Mouse (Mus musculus) midbrain, embryonic 14.5 days (tissue): ENCODE data around the gene Izumo1. TPM values are rescaled to one million over a fixed set of nuclear protein-coding genes. Genes with fewer than 3 reads are reported as not detected.

Experiments
- ATAC-seq: fragments of 200-750 bp; cut with Nextera tagmentation; 2 replicates; pipeline ENCODE4 v1.8.0; 2017; ENCODE audit warnings: moderate number of reproducible peaks, moderate library complexity; ENCODE audit not compliant: low FRiP score, low TSS enrichment
- DNase-seq: peaks from one replicate; pipeline ENCODE4 v3.0.0-alpha.2; 2015
- H3K27ac ChIP-seq: fragments of 300-500 bp; sonication (generic); replicated peaks from 2 replicates; pipeline ENCODE4 v1.5.1; 2014; ENCODE audit warnings: mild to moderate bottlenecking, low read depth, low read length, moderate library complexity
- H3K27me3 ChIP-seq: fragments of 300-500 bp; sonication (generic); 2 replicates; pipeline ENCODE4 v1.6.1; 2014; ENCODE audit warnings: low read length, control low read depth, mixed read lengths; ENCODE audit not compliant: control insufficient read depth, insufficient read depth
- H3K36me3 ChIP-seq: fragments of 300-500 bp; sonication (generic); 2 replicates; pipeline ENCODE4 v1.6.1; 2014; ENCODE audit warnings: low read length, control low read depth; ENCODE audit not compliant: control insufficient read depth, insufficient read depth
- H3K4me1 ChIP-seq: fragments of 300-500 bp; sonication (generic); 2 replicates; pipeline ENCODE4 v1.6.1; 2014; ENCODE audit warnings: mild to moderate bottlenecking, antibody characterized with exemption, low read length, control low read depth; ENCODE audit not compliant: control insufficient read depth, insufficient read depth
- H3K4me2 ChIP-seq: fragments of 300-500 bp; sonication (generic); 2 replicates; pipeline ENCODE4 v1.6.1; 2014; ENCODE audit warnings: mild to moderate bottlenecking, low read length, moderate library complexity
- H3K4me3 ChIP-seq: fragments of 300-500 bp; sonication (generic); replicated peaks from 2 replicates; pipeline ENCODE4 v1.5.1; 2014; ENCODE audit warnings: low read depth, low read length
- H3K9ac ChIP-seq: fragments of 300-500 bp; sonication (generic); replicated peaks from 2 replicates; pipeline ENCODE4 v1.6.1; 2014; ENCODE audit warnings: mild to moderate bottlenecking, low read length, moderate library complexity
- H3K9me3 ChIP-seq: fragments of 300-500 bp; sonication (generic); 2 replicates; pipeline ENCODE4 v1.6.1; 2016; ENCODE audit warnings: low read length, control low read depth, mixed read lengths; ENCODE audit not compliant: control insufficient read depth
- WGBS: fragments of 180-500 bp; shearing (Covaris S2); extraction: QIAGEN DNeasy Blood & Tissue Kit; methylation state at CpG from one replicate; pipeline ENCODE4 v1.1.7; 2014; 5-methylcytosine and 5-hydroxymethylcytosine counted together
- polyA plus RNA-seq: library from polyadenylated mRNA; unstranded; fragments of >200 nt; fragmentation: Nextera tagmentation; extraction: Ambion mirVana; gene quantifications from 2 replicates; pipeline ENCODE4 v1.2.1, GENCODE M21; 2014

The Izumo1 gene
- polyA plus RNA-seq, 1 experiment from 2014 or later = not detected

- Histone ChIP-seq H3K9me3 (no peaks in the 10 kb centered on the region), H3K36me3 (peaks cover 7% of the 10 kb centered on the region; the same call in 1 of the 2 replicates), H3K27me3 (peaks cover 7% of the 10 kb centered on the region; the same call in 1 of the 2 replicates), H3K27ac (no peak overlapping the region), H3K4me2 (peak overlapping the region; percentile 50; the same call in 1 of the 2 replicates), H3K4me1 (peaks cover 7% of the 10 kb centered on the region), H3K9ac (no peak overlapping the region), H3K4me3 (no peak overlapping the region)
- DNase-seq (no peak), ATAC-seq (no peak)
- WGBS = 96% methylated on average over 6 of the region's 6 CpGs
Observed at GRCm38 (mm10) chr7:45637710-45638109, 16.1 kb downstream of the Izumo1 start.

DNA sequence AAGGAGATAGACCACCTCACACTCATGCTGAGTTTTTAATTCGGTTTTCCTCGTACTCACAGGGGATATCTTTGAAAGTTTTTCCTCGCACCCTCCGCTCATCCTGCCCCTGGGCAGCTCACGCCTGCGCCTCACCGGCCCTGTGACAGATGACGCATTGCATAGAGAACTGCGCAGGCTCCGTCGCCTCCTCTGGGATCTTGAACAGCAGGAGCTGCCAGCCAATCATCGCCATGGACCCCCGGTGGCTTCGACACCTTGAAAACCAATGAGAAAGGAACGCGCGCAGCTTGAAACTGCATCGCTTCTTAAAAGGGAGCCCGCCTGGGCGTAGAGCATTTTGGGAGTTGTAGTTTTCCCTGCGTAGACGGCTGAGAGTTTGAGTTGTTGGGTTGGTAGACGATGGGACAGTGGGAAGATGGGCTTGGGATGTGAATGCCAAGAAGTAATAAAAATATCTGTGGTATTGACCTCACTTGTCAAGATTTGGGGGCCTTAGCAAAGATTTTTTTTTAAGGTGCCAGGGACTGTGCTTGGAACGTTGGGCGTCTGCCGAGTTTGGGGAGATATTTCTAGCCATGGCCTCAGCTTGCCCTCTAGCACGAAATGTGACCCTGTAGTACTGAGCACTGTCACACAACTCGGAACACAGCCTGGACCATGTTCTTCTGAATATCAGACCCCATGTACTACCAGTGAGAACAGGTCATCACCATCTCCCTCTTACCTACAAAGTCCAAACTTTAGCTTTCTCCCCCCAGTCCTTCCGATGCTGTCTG, 17.2 kb downstream of the Izumo1 start:
- Histone ChIP-seq H3K27ac (no peak overlapping the region), H3K4me3 (peak overlapping the region; percentile 22), H3K4me1 (peaks cover 12% of the 10 kb centered on the region), H3K9ac (no peak overlapping the region; the same call in 1 of the 2 replicates), H3K27me3 (no peaks in the 10 kb centered on the region), H3K36me3 (peaks cover 7% of the 10 kb centered on the region; the same call in 1 of the 2 replicates), H3K4me2 (peak overlapping the region; percentile 50), H3K9me3 (no peaks in the 10 kb centered on the region)
- peak; percentile 99 for DNase-seq
- WGBS = 17% methylated on average over 29 of the region's 29 CpGs
- ATAC-seq = peak; percentile 88

GRCm38 (mm10) chr7:45639561-45640027, 18.0 kb downstream of the Izumo1 start, which contains the start of gene Mamstr:
Gene Mamstr, plus strand, starts transcription at chr7:45639977.
- Histone ChIP-seq H3K4me3 (no peak within 1 kb of the TSS), H3K4me2 (no peak within 1 kb of the TSS), H3K9me3 (no peaks in the 10 kb centered on the region), H3K27me3 (no peaks in the 10 kb centered on the region), H3K4me1 (peaks cover 19% of the 10 kb centered on the region), H3K36me3 (peaks cover 7% of the 10 kb centered on the region; the same call in 1 of the 2 replicates), H3K9ac (no peak within 1 kb of the TSS), H3K27ac (no peak within 1 kb of the TSS)
- ATAC-seq (no peak), DNase-seq (no peak)
- WGBS = 20% methylated on average over 19 of the region's 19 CpGs

- ATAC-seq (no peak), DNase-seq (no peak)
- peaks cover 23% of the 10 kb centered on the region for H3K4me1 ChIP-seq
- no peaks in the 10 kb centered on the region for H3K27me3 ChIP-seq
- H3K27ac ChIP-seq = no peak overlapping the region
- H3K4me3 ChIP-seq = no peak overlapping the region
- 73% methylated on average over 19 of the region's 19 CpGs for WGBS
- H3K4me2 ChIP-seq = no peak overlapping the region
- H3K9ac ChIP-seq = no peak overlapping the region
- peaks cover 7% of the 10 kb centered on the region; the same call in 1 of the 2 replicates for H3K36me3 ChIP-seq
- no peaks in the 10 kb centered on the region for H3K9me3 ChIP-seq
Observed at GRCm38 (mm10) chr7:45640191-45640957, 18.8 kb downstream of the Izumo1 start.

DNA sequence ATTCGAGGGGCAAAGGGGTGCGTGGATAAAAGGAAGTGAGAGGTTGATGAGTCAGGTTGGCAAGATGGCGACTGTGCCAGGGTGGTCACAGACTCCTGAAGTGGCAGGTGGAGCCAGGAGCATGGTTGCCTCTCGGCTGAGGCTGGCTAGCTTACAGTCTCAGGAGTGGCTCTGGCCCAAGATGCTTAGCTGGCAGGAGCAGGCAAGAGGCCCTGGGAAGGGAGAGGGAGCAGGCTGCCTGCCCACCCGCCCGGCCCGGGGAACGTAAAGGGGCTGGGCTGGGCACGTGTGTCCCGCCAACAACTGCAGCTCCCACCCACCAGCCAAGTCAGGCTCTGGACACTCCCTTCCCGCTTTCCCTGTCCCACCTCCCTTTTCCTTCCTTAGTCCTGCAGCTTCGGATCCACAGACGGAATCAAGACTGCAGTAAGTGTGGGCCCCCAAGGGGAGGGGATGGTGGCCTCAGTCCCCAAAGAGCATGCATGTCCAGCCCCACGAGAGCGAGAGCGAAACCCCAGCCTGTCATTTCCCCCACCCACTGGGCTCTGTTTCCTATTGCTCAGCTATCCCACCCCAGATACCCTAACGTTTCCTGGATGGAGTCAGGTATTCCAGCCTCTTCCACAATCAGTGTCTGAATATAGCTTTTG, 19.9 kb downstream of the Izumo1 start:
- 78% methylated on average over 17 of the region's 17 CpGs for WGBS
- no peak for DNase-seq
- no peak overlapping the region for H3K9ac ChIP-seq

GRCm38 (mm10) chr7:45642083-45642482, 20.5 kb downstream of the Izumo1 start:
- H3K4me1 ChIP-seq = peaks cover 25% of the 10 kb centered on the region
- WGBS = 88% methylated on average over 5 of the region's 5 CpGs
- H3K27ac ChIP-seq = no peak overlapping the region
- H3K9me3 ChIP-seq = no peaks in the 10 kb centered on the region
- ATAC-seq (no peak), DNase-seq (no peak)
- H3K4me3 ChIP-seq = no peak overlapping the region
- H3K9ac ChIP-seq = no peak overlapping the region
- no peaks in the 10 kb centered on the region for H3K36me3 ChIP-seq
- H3K4me2 ChIP-seq = peak overlapping the region; percentile 89; the same call in 1 of the 2 replicates
- H3K27me3 ChIP-seq = no peaks in the 10 kb centered on the region

More for the DNA sequence above, 19.9 kb downstream of the Izumo1 start:
- Histone ChIP-seq H3K36me3 (0 out of 2 replicates have a peak, but pooled peaks cover 3% of the 10 kb centered on the region), H3K4me1 (peaks cover 25% of the 10 kb centered on the region), H3K27ac (no peak overlapping the region), H3K4me2 (no peak overlapping the region), H3K4me3 (no peak overlapping the region), H3K27me3 (no peaks in the 10 kb centered on the region), H3K9me3 (no peaks in the 10 kb centered on the region)
- ATAC-seq = no peak

- 34% methylated on average over 16 of the region's 16 CpGs for WGBS
- no peak for ATAC-seq
Observed at GRCm38 (mm10) chr7:45642503-45643255, 21.1 kb downstream of the Izumo1 start.

More at GRCm38 (mm10) chr7:45642503-45643255, 21.1 kb downstream of the Izumo1 start:
- Histone ChIP-seq H3K4me2 (peak overlapping the region; percentile 89), H3K27ac (peak overlapping the region; percentile 92), H3K27me3 (no peaks in the 10 kb centered on the region), H3K9ac (peak overlapping the region; percentile 73), H3K9me3 (no peaks in the 10 kb centered on the region), H3K4me1 (peaks cover 25% of the 10 kb centered on the region), H3K4me3 (peak overlapping the region; percentile 47), H3K36me3 (no peaks in the 10 kb centered on the region)
- DNase-seq = no peak
